In genomic region chr5:121618592-121619513, GRCm38 (mm10) we compare ENCODE assay signal across 8 mouse cellular contexts. TPM values are rescaled to one million over a fixed set of nuclear protein-coding genes. Genes with fewer than 3 reads are reported as not detected.
DNase-seq lines count a peak whose midpoint lies in the region; ATAC-seq lines count a peak whose summit lies in the region.

TSS of gene Acad12 (minus strand) at chr5:121618938.

- H3K9me3 ChIP-seq in hindbrain, embryonic 13.5 days, result no peaks in the 10 kb centered on the region

- peaks cover 19% of the 10 kb centered on the region for H3K4me1 ChIP-seq in hindbrain, embryonic 13.5 days (replicated peaks)

- no peaks in the 10 kb centered on the region for H3K27me3 ChIP-seq in hindbrain, embryonic 13.5 days

- H3K36me3 ChIP-seq in hindbrain, embryonic 13.5 days, result no peaks in the 10 kb centered on the region

- DNase-seq in T-cell, adult 2 months (ENCODE audit: low spot score), result peak; percentile 65
- peak; percentile 90 to 94 for DNase-seq in cerebellum, postnatal 25 days
- DNase-seq in frontal cortex, postnatal 25 days (ENCODE audit: low spot score in 2 of 2), result peak; percentile 47 to 62
- DNase-seq in layer of hippocampus, postnatal 14 days (ENCODE audit: low spot score in 2 of 2), result peak; percentile 70 to 76
- DNase-seq in lung, postnatal 14 days, result peak; percentile 87
- peak; percentile 85 for DNase-seq in retina, adult 2 months (ENCODE audit: low read depth, low spot score)
- peak; percentile 78 for DNase-seq in thymus, postnatal 25 days

- H3K4me2 ChIP-seq in hindbrain, embryonic 13.5 days, result peak within 1 kb of the TSS; percentile 89

- peak; percentile 82 for ATAC-seq in hindbrain, embryonic 13.5 days (ENCODE audit: low FRiP score)

- peak within 1 kb of the TSS; percentile 75 for H3K4me3 ChIP-seq in hindbrain, embryonic 13.5 days

- H3K9ac ChIP-seq in hindbrain, embryonic 13.5 days, result peak within 1 kb of the TSS; percentile 86

- H3K27ac ChIP-seq in hindbrain, embryonic 13.5 days, result peak within 1 kb of the TSS; percentile 80

- WGBS in hindbrain, embryonic 13.5 days, result under 1% methylated on average over 46 of the region's 58 CpGs

RNA-seq across cellular contexts. Expression of gene Acad12, which starts in this region (rescaled TPM):
- polyA plus RNA-seq in hindbrain, embryonic 13.5 days (2015; fragmentation: Nextera tagmentation; extraction: Ambion mirVana), result 1.7 and 1.8 TPM in 2 replicates
- 1 to 10 TPM; 4.7 to 4.9 TPM for total RNA-seq in layer of hippocampus, postnatal 14 days (2021)

Comparison
In these comparisons a context has a peak if more than half of its experiments do, and no peak if none do; other contexts are left out.
1. Peak in every context shown above with its lines: DNase-seq, ATAC-seq, H3K4me3 ChIP-seq and H3K27ac ChIP-seq.